Mouse (Mus musculus): ENCODE data around the gene Sost. TPM values are rescaled to one million over a fixed set of nuclear protein-coding genes. Genes with fewer than 3 reads are reported as not detected.
A peak's percentile ranks its signal among the peaks of the same experiment; 100 is the strongest.

Gene Sost
- polyA plus RNA-seq (2012; rRNA removed) (0.04 and 0.12 TPM in 2 replicates), polyA plus RNA-seq (2014; fragmentation: Nextera tagmentation; extraction: Ambion mirVana) (not detected in 2 replicates)

- DNase-seq (ENCODE audit: low read depth in 3 of 3, low spot score in 3 of 3) (no peak), ATAC-seq (ENCODE audit: insufficient read depth) (no peak)
- no peaks in the 10 kb centered on the region for H3K36me3 ChIP-seq (replicated peaks; ENCODE audit: control insufficient read depth, insufficient read depth, low read depth)
- H3K4me3 ChIP-seq (ENCODE audit: insufficient read depth in 1 of 2, low read depth in 2 of 2, low read length in 2 of 2), result no peak within 1 kb of the TSS
- H3K4me2 ChIP-seq (ENCODE audit: low read depth), result no peak within 1 kb of the TSS
- H3K4me1 ChIP-seq (replicated peaks; ENCODE audit: control insufficient read depth in 2 of 2, insufficient read depth in 2 of 2, low read length in 1 of 2), result no peaks in the 10 kb centered on the region
- H3K9ac ChIP-seq (replicated peaks), result no peak within 1 kb of the TSS
- H3K27ac ChIP-seq, result no peak within 1 kb of the TSS
- peaks cover 44% of the 10 kb centered on the region for H3K27me3 ChIP-seq (ENCODE audit: control insufficient read depth, insufficient read depth, low read length)
- no peaks in the 10 kb centered on the region for H3K9me3 ChIP-seq (ENCODE audit: control insufficient read depth, low read length)
- TF ChIP-seq CTCF (IDR thresholded peaks at IDR 0.05; ENCODE audit: low read depth), result no peak
- no peak for TF ChIP-seq EP300 (IDR thresholded peaks at IDR 0.05; ENCODE audit: low read depth)
- 23% methylated on average over 10 of the region's 10 CpGs for WGBS (ENCODE audit: insufficient replicate concordance)
Measured at GRCm38 (mm10) chr11:101966965-101967614, at the start of gene Sost. Gene Sost, minus strand, starts transcription at chr11:101967015.

GRCm38 (mm10) chr11:102016136-102016535, 49.3 kb upstream of the Sost start:
- H3K27me3 ChIP-seq (ENCODE audit: control insufficient read depth, insufficient read depth, low read length), result no peaks in the 10 kb centered on the region
- DNase-seq (ENCODE audit: low read depth in 3 of 3, low spot score in 3 of 3) (no peak), ATAC-seq (ENCODE audit: insufficient read depth) (no peak)
- no peaks in the 10 kb centered on the region for H3K36me3 ChIP-seq (replicated peaks; ENCODE audit: control insufficient read depth, insufficient read depth, low read depth)
- WGBS (ENCODE audit: insufficient replicate concordance), result 52% methylated on average over 1 of the region's 1 CpGs
- no peaks in the 10 kb centered on the region for H3K4me1 ChIP-seq (replicated peaks; ENCODE audit: control insufficient read depth in 2 of 2, insufficient read depth in 2 of 2, low read length in 1 of 2)
- TF ChIP-seq CTCF (IDR thresholded peaks at IDR 0.05; ENCODE audit: low read depth) (no peak), EP300 (IDR thresholded peaks at IDR 0.05; ENCODE audit: low read depth) (no peak)
- no peak overlapping the region for H3K27ac ChIP-seq
- H3K4me2 ChIP-seq (ENCODE audit: low read depth), result no peak overlapping the region
- H3K9me3 ChIP-seq (ENCODE audit: control insufficient read depth, low read length), result no peaks in the 10 kb centered on the region
- H3K4me3 ChIP-seq (ENCODE audit: insufficient read depth in 1 of 2, low read depth in 2 of 2, low read length in 2 of 2), result no peak overlapping the region
- H3K9ac ChIP-seq (replicated peaks), result no peak overlapping the region

- 61% methylated on average over 6 of the region's 6 CpGs for WGBS (ENCODE audit: insufficient replicate concordance)
- H3K4me1 ChIP-seq (replicated peaks; ENCODE audit: control insufficient read depth in 2 of 2, insufficient read depth in 2 of 2, low read length in 1 of 2), result no peaks in the 10 kb centered on the region
- ATAC-seq (ENCODE audit: insufficient read depth), result no peak
- H3K27ac ChIP-seq, result no peak overlapping the region
- H3K4me3 ChIP-seq (ENCODE audit: insufficient read depth in 1 of 2, low read depth in 2 of 2, low read length in 2 of 2), result no peak overlapping the region
- DNase-seq (ENCODE audit: low read depth in 3 of 3, low spot score in 3 of 3), result no peak
- TF ChIP-seq EP300 (IDR thresholded peaks at IDR 0.05; ENCODE audit: low read depth) (no peak), CTCF (IDR thresholded peaks at IDR 0.05; ENCODE audit: low read depth) (no peak)
- no peak overlapping the region for H3K4me2 ChIP-seq (ENCODE audit: low read depth)
- no peaks in the 10 kb centered on the region for H3K36me3 ChIP-seq (replicated peaks; ENCODE audit: control insufficient read depth, insufficient read depth, low read depth)
- H3K27me3 ChIP-seq (ENCODE audit: control insufficient read depth, insufficient read depth, low read length), result no peaks in the 10 kb centered on the region
- no peak overlapping the region for H3K9ac ChIP-seq (replicated peaks)
- H3K9me3 ChIP-seq (ENCODE audit: control insufficient read depth, low read length), result no peaks in the 10 kb centered on the region
Measured at GRCm38 (mm10) chr11:102015472-102015871, 48.7 kb upstream of the Sost start.

- 61% methylated on average over 8 of the region's 8 CpGs for WGBS (ENCODE audit: insufficient replicate concordance)
- Histone ChIP-seq H3K9ac (replicated peaks) (no peak overlapping the region), H3K36me3 (replicated peaks; ENCODE audit: control insufficient read depth, insufficient read depth, low read depth) (no peaks in the 10 kb centered on the region), H3K4me3 (ENCODE audit: insufficient read depth in 1 of 2, low read depth in 2 of 2, low read length in 2 of 2) (no peak overlapping the region), H3K9me3 (ENCODE audit: control insufficient read depth, low read length) (no peaks in the 10 kb centered on the region), H3K27me3 (ENCODE audit: control insufficient read depth, insufficient read depth, low read length) (no peaks in the 10 kb centered on the region), H3K4me1 (replicated peaks; ENCODE audit: control insufficient read depth in 2 of 2, insufficient read depth in 2 of 2, low read length in 1 of 2) (no peaks in the 10 kb centered on the region), H3K27ac (no peak overlapping the region), H3K4me2 (ENCODE audit: low read depth) (no peak overlapping the region)
- TF ChIP-seq EP300 (IDR thresholded peaks at IDR 0.05; ENCODE audit: low read depth) (no peak), CTCF (IDR thresholded peaks at IDR 0.05; ENCODE audit: low read depth) (peak; percentile 18; the same call in 1 of the 2 replicates)
- DNase-seq (ENCODE audit: low read depth in 3 of 3, low spot score in 3 of 3), result no peak
- no peak for ATAC-seq (ENCODE audit: insufficient read depth)
Measured at GRCm38 (mm10) chr11:102013201-102013600, 46.4 kb upstream of the Sost start.

- no peaks in the 10 kb centered on the region for H3K36me3 ChIP-seq (replicated peaks; ENCODE audit: control insufficient read depth, insufficient read depth, low read depth)
- no peak for DNase-seq (ENCODE audit: low read depth in 3 of 3, low spot score in 3 of 3)
- H3K4me1 ChIP-seq (replicated peaks; ENCODE audit: control insufficient read depth in 2 of 2, insufficient read depth in 2 of 2, low read length in 1 of 2), result no peaks in the 10 kb centered on the region
- H3K4me2 ChIP-seq (ENCODE audit: low read depth), result no peak overlapping the region
- ATAC-seq (ENCODE audit: insufficient read depth), result no peak
- no peak overlapping the region for H3K9ac ChIP-seq (replicated peaks)
- H3K27ac ChIP-seq, result no peak overlapping the region
- TF ChIP-seq EP300 (IDR thresholded peaks at IDR 0.05; ENCODE audit: low read depth) (no peak), CTCF (IDR thresholded peaks at IDR 0.05; ENCODE audit: low read depth) (no peak)
- no peak overlapping the region for H3K4me3 ChIP-seq (ENCODE audit: insufficient read depth in 1 of 2, low read depth in 2 of 2, low read length in 2 of 2)
- 69% methylated on average over 8 of the region's 8 CpGs for WGBS (ENCODE audit: insufficient replicate concordance)
- H3K9me3 ChIP-seq (ENCODE audit: control insufficient read depth, low read length), result no peaks in the 10 kb centered on the region
- no peaks in the 10 kb centered on the region for H3K27me3 ChIP-seq (ENCODE audit: control insufficient read depth, insufficient read depth, low read length)
Measured at GRCm38 (mm10) chr11:102011510-102011909, 44.7 kb upstream of the Sost start.
